Mouse (Mus musculus) erythroblast, embryonic 14.5 days (primary cell): ENCODE data around the gene Frmd4b.

Experiments used
- GATA1 ChIP-seq: IDR thresholded peaks from 2 replicates; pipeline ENCODE4 v1.6.1; 2012; ENCODE audit warnings: low read length, inconsistent platforms, mixed read lengths
- TAL1 ChIP-seq: IDR thresholded peaks from 3 replicates; pipeline ENCODE4 v1.6.1; 2012; ENCODE audit warnings: low read length, inconsistent platforms, mixed read lengths

DNA sequence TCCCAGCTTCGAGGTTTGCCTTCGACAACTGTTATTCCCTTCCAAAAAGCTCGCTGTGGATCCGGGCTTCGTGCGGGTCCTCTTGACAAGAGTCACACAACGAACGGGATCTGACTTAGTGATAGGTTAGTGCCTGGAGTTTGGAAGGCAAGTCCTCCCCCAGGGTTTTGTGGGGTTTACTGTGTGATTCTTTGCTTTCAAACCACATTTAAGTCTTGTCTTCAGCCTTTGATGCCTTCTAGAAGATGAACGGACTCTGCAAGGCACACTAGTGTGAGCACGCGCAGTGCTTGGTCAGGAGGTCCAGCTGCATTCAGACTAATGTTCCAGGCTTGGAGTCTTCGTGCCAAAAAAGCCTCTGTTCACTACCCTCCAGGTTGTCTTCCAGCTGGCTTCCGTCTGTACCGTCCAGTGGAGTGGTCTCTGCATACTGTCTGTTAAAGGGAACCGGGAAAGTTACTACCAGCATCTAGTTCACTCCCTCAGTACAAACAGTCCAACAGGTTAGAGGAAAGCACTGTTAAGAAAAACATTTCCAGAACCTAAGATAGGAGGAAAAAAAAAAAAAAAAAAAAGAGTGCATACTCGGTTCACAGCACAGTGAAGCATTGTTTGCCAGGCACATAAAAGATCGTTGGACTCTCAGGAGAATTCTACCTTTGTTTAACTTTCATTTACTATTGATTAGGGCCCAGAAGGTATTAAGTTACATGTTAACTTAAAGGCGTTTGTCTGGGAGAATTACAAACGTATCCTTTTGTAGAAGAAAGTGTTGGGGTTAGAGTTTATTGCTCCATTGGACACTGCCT, 329.1 kb downstream of the Frmd4b start:
- TF ChIP-seq GATA1 = no peak
- no peak for TF ChIP-seq TAL1
